Mouse (Mus musculus): ENCODE measurements around the gene Gm49387.

DNA sequence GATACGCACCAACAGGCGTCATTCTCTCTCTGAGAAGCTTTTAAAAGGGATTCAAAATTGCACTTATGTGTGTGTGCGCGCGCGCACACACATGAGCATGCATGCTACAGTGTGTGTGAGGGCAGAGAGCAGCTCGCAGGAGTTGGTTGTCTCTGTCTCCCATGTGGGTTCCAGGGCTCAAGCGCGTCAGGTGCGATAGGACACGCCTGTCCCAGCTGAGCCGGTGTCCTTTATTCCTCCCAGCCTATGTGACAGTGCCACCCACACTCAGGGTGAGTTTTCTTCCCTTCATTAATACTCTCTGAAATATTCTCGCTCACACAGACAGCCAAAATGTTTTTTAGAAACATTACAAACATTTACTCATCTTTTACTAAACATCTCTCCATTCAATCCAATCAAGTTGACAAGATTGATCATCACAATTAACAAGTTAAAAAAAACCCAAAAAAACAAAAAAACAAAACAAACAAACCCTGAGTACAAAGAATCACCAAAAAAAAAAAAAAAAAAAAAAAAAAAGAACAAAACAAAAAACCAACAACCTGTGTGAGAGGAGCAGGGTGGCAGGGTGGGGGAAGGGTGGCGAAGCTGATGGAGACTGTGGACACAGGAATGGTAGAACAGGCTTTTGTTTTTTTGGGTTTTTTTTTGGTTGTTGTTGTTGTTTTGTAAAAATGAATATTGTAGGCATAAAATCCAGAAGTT, 38.6 kb downstream of the Gm49387 start:
- TF ChIP-seq CTCF (IDR thresholded peaks at IDR 0.05; ENCODE audit: low read depth) = no peak
- no peak for TF ChIP-seq EP300 (IDR thresholded peaks at IDR 0.05; ENCODE audit: low read depth)

Data from heart, postnatal 0 days (tissue).